ENCODE assay signal across 8 mouse cellular contexts in the genomic region with DNA sequence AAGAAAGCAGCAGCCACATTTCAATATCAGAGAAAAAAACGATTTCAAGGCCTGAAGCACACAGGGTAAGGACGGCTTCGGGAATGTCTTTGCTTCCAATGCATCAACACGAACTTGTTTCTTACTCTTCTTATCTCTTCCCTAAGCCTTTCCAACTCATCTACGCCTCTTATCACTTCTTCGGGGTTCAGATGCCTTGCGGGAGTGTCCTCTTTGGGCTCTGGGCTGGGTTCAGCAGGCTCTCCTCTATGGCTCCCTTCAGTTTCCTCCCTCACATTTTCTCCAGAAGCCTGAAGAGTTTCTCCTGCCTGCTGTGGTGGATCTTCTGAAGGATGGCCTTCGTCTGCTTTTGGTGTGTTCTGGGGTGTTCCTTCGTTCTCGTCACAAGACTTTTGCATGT. TPM values are rescaled to one million over a fixed set of nuclear protein-coding genes. Genes with fewer than 3 reads are reported as not detected.
DNase-seq lines count a peak whose midpoint lies in the region; ATAC-seq lines count a peak whose summit lies in the region.

No protein-coding gene starts in this region.

- no peak for ATAC-seq in embryonic facial prominence, embryonic 11.5 days (replicated peaks; ENCODE audit: insufficient number of reproducible peaks, low FRiP score, low TSS enrichment, low read depth)
- ATAC-seq in hindbrain, embryonic 14.5 days (ENCODE audit: low FRiP score): no peak
- ATAC-seq in midbrain, embryonic 13.5 days: no peak

- H3K9ac ChIP-seq in embryonic facial prominence, embryonic 11.5 days (replicated peaks; ENCODE audit: low read length): 0 out of 2 replicates have a peak overlapping the region, but pooled peaks have one; percentile 18
- no peak overlapping the region for H3K9ac ChIP-seq in hindbrain, embryonic 14.5 days
- H3K9ac ChIP-seq in midbrain, embryonic 13.5 days (replicated peaks): 0 out of 2 replicates have a peak overlapping the region, but pooled peaks have one; percentile 4

- H3K27me3 ChIP-seq in embryonic facial prominence, embryonic 11.5 days (ENCODE audit: control insufficient read depth, insufficient read depth, low read length): no peaks in the 10 kb centered on the region
- no peaks in the 10 kb centered on the region for H3K27me3 ChIP-seq in hindbrain, embryonic 14.5 days (ENCODE audit: control insufficient read depth, insufficient read depth, low read length)
- H3K27me3 ChIP-seq in midbrain, embryonic 13.5 days: peaks cover under 1% of the 10 kb centered on the region; the same call in 1 of the 2 replicates

- no peaks in the 10 kb centered on the region for H3K9me3 ChIP-seq in embryonic facial prominence, embryonic 11.5 days (replicated peaks; ENCODE audit: control insufficient read depth, low read length)
- H3K9me3 ChIP-seq in hindbrain, embryonic 14.5 days (ENCODE audit: control insufficient read depth, low read length): no peaks in the 10 kb centered on the region
- H3K9me3 ChIP-seq in midbrain, embryonic 13.5 days: no peaks in the 10 kb centered on the region

- peak; percentile 1 for DNase-seq in heart, adult 8-10 months (ENCODE audit: low spot score)
- DNase-seq in heart, postnatal 4 days: no peak
- DNase-seq in embryonic facial prominence, embryonic 11.5 days (ENCODE audit: low spot score): no peak
- no peak for DNase-seq in hindbrain, embryonic 14.5 days (ENCODE audit: low spot score)
- no peak for DNase-seq in frontal cortex, postnatal 14 days (ENCODE audit: low spot score in 2 of 2)
- DNase-seq in right cerebral cortex, postnatal 10 days (ENCODE audit: low spot score in 2 of 2): no peak
- no peak for DNase-seq in retina, postnatal 1 day

- WGBS in embryonic facial prominence, embryonic 11.5 days: 66% methylated on average over 10 of the region's 10 CpGs
- 60% methylated on average over 10 of the region's 10 CpGs for WGBS in hindbrain, embryonic 14.5 days
- WGBS in midbrain, embryonic 13.5 days: 71% methylated on average over 10 of the region's 10 CpGs

- H3K4me1 ChIP-seq in embryonic facial prominence, embryonic 11.5 days (ENCODE audit: control insufficient read depth, insufficient read depth, low read length): no peaks in the 10 kb centered on the region
- no peaks in the 10 kb centered on the region for H3K4me1 ChIP-seq in hindbrain, embryonic 14.5 days (replicated peaks; ENCODE audit: control insufficient read depth, insufficient read depth, low read length)
- H3K4me1 ChIP-seq in midbrain, embryonic 13.5 days (replicated peaks): peaks cover 4% of the 10 kb centered on the region; the same call in 1 of the 2 replicates

- peak overlapping the region; percentile 29 for H3K4me2 ChIP-seq in embryonic facial prominence, embryonic 11.5 days (ENCODE audit: low read depth, low read length)
- H3K4me2 ChIP-seq in hindbrain, embryonic 14.5 days (replicated peaks): peak overlapping the region; percentile 50
- H3K4me2 ChIP-seq in midbrain, embryonic 13.5 days (replicated peaks): peak overlapping the region; percentile 56

- peak overlapping the region; percentile 52 for H3K4me3 ChIP-seq in embryonic facial prominence, embryonic 11.5 days (ENCODE audit: low read depth, low read length)
- peak overlapping the region; percentile 45 for H3K4me3 ChIP-seq in hindbrain, embryonic 14.5 days (replicated peaks; ENCODE audit: low read length)
- peak overlapping the region; percentile 56 for H3K4me3 ChIP-seq in midbrain, embryonic 13.5 days (replicated peaks)

- H3K36me3 ChIP-seq in embryonic facial prominence, embryonic 11.5 days (replicated peaks; ENCODE audit: control insufficient read depth, insufficient read depth, low read depth, low read length): no peaks in the 10 kb centered on the region
- 0 out of 2 replicates have a peak, but pooled peaks cover 8% of the 10 kb centered on the region for H3K36me3 ChIP-seq in hindbrain, embryonic 14.5 days (replicated peaks; ENCODE audit: control insufficient read depth, insufficient read depth)
- no peaks in the 10 kb centered on the region for H3K36me3 ChIP-seq in midbrain, embryonic 13.5 days

- no peak overlapping the region for H3K27ac ChIP-seq in embryonic facial prominence, embryonic 11.5 days (replicated peaks; ENCODE audit: low read depth, low read length)
- H3K27ac ChIP-seq in hindbrain, embryonic 14.5 days: no peak overlapping the region
- H3K27ac ChIP-seq in midbrain, embryonic 13.5 days: no peak overlapping the region

RNA-seq across cellular contexts. Expression of a gene that starts 1.5 kb away (rescaled TPM):
- total RNA-seq in heart, adult 8-10 months (2022): 10 to 100 TPM in 3 of 4 experiments, 1 to 10 TPM in 1; 7.5 to 15.7 (median 13.2) TPM
- 100 to 1,000 TPM; 103 to 119 TPM for total RNA-seq in heart, postnatal 4 days (2021)
- 268 and 299 TPM in 2 replicates for polyA plus RNA-seq in embryonic facial prominence, embryonic 11.5 days (2014; fragmentation: Nextera tagmentation; extraction: Ambion mirVana)
- 129 and 130 TPM in 2 replicates for polyA plus RNA-seq in hindbrain, embryonic 14.5 days (2014; fragmentation: Nextera tagmentation; extraction: Ambion mirVana)
- polyA plus RNA-seq in midbrain, embryonic 13.5 days (2015; fragmentation: Nextera tagmentation; extraction: Ambion mirVana): 134 and 143 TPM in 2 replicates

RNA-seq across cellular contexts. Expression of a gene that starts 31.8 kb away (rescaled TPM):
- total RNA-seq in heart, adult 8-10 months (2022): 1 to 10 TPM in 2 of 4 experiments, under 1 TPM in 1, not detected in 1; 0.88 to 1.5 (median 1.5) TPM
- total RNA-seq in heart, postnatal 4 days (2021): 10 to 100 TPM; 47.1 to 56.8 TPM
- polyA plus RNA-seq in embryonic facial prominence, embryonic 11.5 days (2014; fragmentation: Nextera tagmentation; extraction: Ambion mirVana): 93.9 and 103 TPM in 2 replicates
- polyA plus RNA-seq in hindbrain, embryonic 14.5 days (2014; fragmentation: Nextera tagmentation; extraction: Ambion mirVana): 140 TPM in 2 replicates
- 108 and 121 TPM in 2 replicates for polyA plus RNA-seq in midbrain, embryonic 13.5 days (2015; fragmentation: Nextera tagmentation; extraction: Ambion mirVana)

RNA-seq across cellular contexts. Expression of a gene that starts 33.1 kb away (rescaled TPM):
- total RNA-seq in heart, adult 8-10 months (2022): not detected
- 10 to 100 TPM; 18.0 to 23.2 TPM for total RNA-seq in heart, postnatal 4 days (2021)
- 2.4 and 3.1 TPM in 2 replicates for polyA plus RNA-seq in embryonic facial prominence, embryonic 11.5 days (2014; fragmentation: Nextera tagmentation; extraction: Ambion mirVana)
- 11.1 and 13.6 TPM in 2 replicates for polyA plus RNA-seq in hindbrain, embryonic 14.5 days (2014; fragmentation: Nextera tagmentation; extraction: Ambion mirVana)
- polyA plus RNA-seq in midbrain, embryonic 13.5 days (2015; fragmentation: Nextera tagmentation; extraction: Ambion mirVana): 17.5 and 20.1 TPM in 2 replicates

RNA-seq across cellular contexts. Expression of a gene that starts 44.0 kb away (rescaled TPM):
- 1 to 10 TPM in 1 of 4 experiments, under 1 TPM in 2, not detected in 1; 0.75 to 1.0 (median 0.97) TPM for total RNA-seq in heart, adult 8-10 months (2022)
- 10 to 100 TPM; 24.0 to 86.2 TPM for total RNA-seq in heart, postnatal 4 days (2021)
- polyA plus RNA-seq in embryonic facial prominence, embryonic 11.5 days (2014; fragmentation: Nextera tagmentation; extraction: Ambion mirVana): 1.9 and 2.6 TPM in 2 replicates
- 2.0 and 2.3 TPM in 2 replicates for polyA plus RNA-seq in hindbrain, embryonic 14.5 days (2014; fragmentation: Nextera tagmentation; extraction: Ambion mirVana)
- 1.5 and 1.7 TPM in 2 replicates for polyA plus RNA-seq in midbrain, embryonic 13.5 days (2015; fragmentation: Nextera tagmentation; extraction: Ambion mirVana)

RNA-seq across cellular contexts. Expression of a gene that starts 44.7 kb away (rescaled TPM):
- total RNA-seq in heart, adult 8-10 months (2022): 1 to 10 TPM; 1.7 to 5.2 (median 2.7) TPM
- total RNA-seq in heart, postnatal 4 days (2021): 100 to 1,000 TPM; 145 to 157 TPM
- polyA plus RNA-seq in embryonic facial prominence, embryonic 11.5 days (2014; fragmentation: Nextera tagmentation; extraction: Ambion mirVana): 90.5 and 96.0 TPM in 2 replicates
- 218 and 221 TPM in 2 replicates for polyA plus RNA-seq in hindbrain, embryonic 14.5 days (2014; fragmentation: Nextera tagmentation; extraction: Ambion mirVana)
- polyA plus RNA-seq in midbrain, embryonic 13.5 days (2015; fragmentation: Nextera tagmentation; extraction: Ambion mirVana): 179 and 186 TPM in 2 replicates
